Mouse (Mus musculus): ENCODE data around the gene Nkx6-2. TPM values are rescaled to one million over a fixed set of nuclear protein-coding genes. Genes with fewer than 3 reads are reported as not detected.

Nkx6-2 gene
- 5.5 and 7.2 TPM in 2 replicates for polyA plus RNA-seq (2012; rRNA removed)

DNA sequence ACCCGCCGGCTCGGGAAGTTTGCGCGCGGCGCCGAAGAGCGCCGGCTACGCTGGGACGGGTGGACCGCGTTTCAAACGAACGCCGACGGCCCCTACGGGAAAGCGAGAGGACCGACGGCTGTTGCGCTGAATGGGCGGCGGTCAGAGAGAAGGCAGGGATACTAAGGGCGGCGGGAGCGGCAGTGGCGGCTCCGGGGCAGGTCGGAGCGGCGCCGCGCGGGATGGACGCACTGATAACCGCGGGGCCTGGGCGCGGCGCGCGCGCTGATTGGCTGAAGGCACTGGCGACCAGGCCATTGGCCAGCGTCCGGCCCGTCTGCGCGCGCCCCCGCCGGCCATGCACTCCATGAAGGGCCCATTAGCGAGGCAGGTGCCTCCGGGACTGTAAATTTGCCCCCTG, at the start of gene Nkx6-2:
Gene Nkx6-2, minus strand, starts transcription at position 203 of the 400 bp plus-strand sequence.

Other genes with a start within 250 kb of the Nkx6-2 start
- 11.0 and 14.0 TPM in 2 replicates for gene Inpp5a, start 193.7 kb downstream of the Nkx6-2 start, polyA plus RNA-seq (2012; rRNA removed)
- 2.6 and 2.7 TPM in 2 replicates for gene Cfap46, start 101.0 kb upstream of the Nkx6-2 start, polyA plus RNA-seq (2012; rRNA removed)